Mouse (Mus musculus): ENCODE measurements around the gene Dhdh.
"Not testable (repeated sequence)": the region's sequence is repeated elsewhere in the genome, so short reads cannot be mapped to it uniquely, and the experiment has no call there.

Gene Dhdh

GRCm38 (mm10) chr7:45509912-45510787 lies 21.5 kb upstream of the Dhdh start, which contains the start of gene Nucb1:
TSS of gene Nucb1 (minus strand) at chr7:45510406.
- DNase-seq: peak; percentile 88

- no peak for DNase-seq
Measured at GRCm38 (mm10) chr7:45509181-45509882, 20.7 kb upstream of the Dhdh start.

GRCm38 (mm10) chr7:45508561-45508960 lies 20.0 kb upstream of the Dhdh start:
- DNase-seq: no peak

GRCm38 (mm10) chr7:45507583-45507982 lies 19.0 kb upstream of the Dhdh start:
- DNase-seq: no peak

GRCm38 (mm10) chr7:45498427-45498826 lies 9.8 kb upstream of the Dhdh start:
- no peak for DNase-seq

GRCm38 (mm10) chr7:45494548-45494947 lies 5.9 kb upstream of the Dhdh start:
- no peak for DNase-seq

GRCm38 (mm10) chr7:45492951-45493350 lies 4.3 kb upstream of the Dhdh start:
- DNase-seq: no peak

- no peak for DNase-seq
Measured at GRCm38 (mm10) chr7:45492225-45492844, 3.7 kb upstream of the Dhdh start.

GRCm38 (mm10) chr7:45491264-45491663 lies 2.7 kb upstream of the Dhdh start:
- DNase-seq: no peak

- DNase-seq: no peak
Measured at GRCm38 (mm10) chr7:45490822-45491221, 2.2 kb upstream of the Dhdh start.

- DNase-seq: no peak
Measured at GRCm38 (mm10) chr7:45489578-45489977, 973 bp upstream of the Dhdh start.

GRCm38 (mm10) chr7:45487861-45488292 lies 728 bp downstream of the Dhdh start:
- DNase-seq: no peak

GRCm38 (mm10) chr7:45486761-45487415 lies 1.7 kb downstream of the Dhdh start, which contains the start of gene Gm45808:
TSS of gene Gm45808 (minus strand) at chr7:45486811.
- DNase-seq: no peak

GRCm38 (mm10) chr7:45486158-45486557 lies 2.4 kb downstream of the Dhdh start:
- no peak for DNase-seq

GRCm38 (mm10) chr7:45484985-45485384 lies 3.6 kb downstream of the Dhdh start:
- DNase-seq: not testable (repeated sequence)

- no peak for DNase-seq
Measured at GRCm38 (mm10) chr7:45482166-45482565, 6.4 kb downstream of the Dhdh start.

GRCm38 (mm10) chr7:45481374-45481927 lies 7.2 kb downstream of the Dhdh start, which contains the start of gene Tulp2:
TSS of gene Tulp2 (plus strand) at chr7:45481877.
- peak; percentile 74 for DNase-seq

GRCm38 (mm10) chr7:45480310-45480709 lies 8.3 kb downstream of the Dhdh start:
- DNase-seq: not testable (repeated sequence)

GRCm38 (mm10) chr7:45478774-45479173 lies 9.8 kb downstream of the Dhdh start:
- DNase-seq: no peak

GRCm38 (mm10) chr7:45477003-45477402 lies 11.6 kb downstream of the Dhdh start:
- no peak for DNase-seq

GRCm38 (mm10) chr7:45476453-45476852 lies 12.2 kb downstream of the Dhdh start:
- no peak for DNase-seq

- DNase-seq: no peak
Measured at GRCm38 (mm10) chr7:45475291-45475969, 13.2 kb downstream of the Dhdh start.
